Mouse (Mus musculus) lung, adult 2 months (tissue): ENCODE data around the gene Gm33543. TPM values are rescaled to one million over a fixed set of nuclear protein-coding genes. Genes with fewer than 3 reads are reported as not detected.

Source experiments
- DNase-seq: peaks from one replicate; pipeline ENCODE4 v3.0.0; 2022
- H3K4me1 ChIP-seq: fragments of 200-500 bp; 2 replicates; pipeline ENCODE4 v1.6.1; 2011; ENCODE audit warnings: low read length; ENCODE audit not compliant: control insufficient read depth, insufficient read depth
- H3K4me3 ChIP-seq: fragments of 200-500 bp; replicated peaks from 2 replicates; pipeline ENCODE3; 2011; ENCODE audit warnings: low read depth, mild to moderate bottlenecking, control low read depth, low read length; ENCODE audit errors: extremely low read depth
- CTCF ChIP-seq: fragments of 200-500 bp; IDR thresholded peaks from 2 replicates; pipeline ENCODE4 v1.5.1; 2011; ENCODE audit warnings: mild to moderate bottlenecking, low read length, control low read depth; ENCODE audit not compliant: insufficient read depth
- POLR2A ChIP-seq: fragments of 200-500 bp; IDR thresholded peaks from 2 replicates; pipeline ENCODE4 v1.6.1; 2011; ENCODE audit warnings: low read depth, mild to moderate bottlenecking, control low read depth, low read length, borderline replicate concordance; ENCODE audit errors: extremely low read depth
- WGBS: fragments of 180-500 bp; shearing (Covaris S2); methylation state at CpG from one replicate; pipeline ENCODE4 v1.1.7; 2018; 5-methylcytosine and 5-hydroxymethylcytosine counted together
- polyA plus RNA-seq: library from polyadenylated mRNA; depleted of rRNA; stranded (reverse); fragments of >200 nt; gene quantifications from 2 replicates; pipeline ENCODE4 v1.2.3, GENCODE M21; 2012; rRNA removed

Gm33543 gene
- 0.15 TPM in 1 of 2 replicates, not detected in the other for polyA plus RNA-seq

GRCm38 (mm10) chr10:95842789-95843637 lies at the start of gene Gm33543:
Gene Gm33543 (minus strand): TSS chr10:95842930.
- WGBS: 88% methylated on average over 9 of the region's 9 CpGs
- no peak within 1 kb of the TSS for H3K4me3 ChIP-seq
- no peaks in the 10 kb centered on the region for H3K4me1 ChIP-seq
- TF ChIP-seq POLR2A (no peak), CTCF (no peak)
- DNase-seq: no peak

- no peak for TF ChIP-seq POLR2A
- no peak for TF ChIP-seq CTCF
- WGBS: 67% methylated on average over 9 of the region's 9 CpGs
Measured at GRCm38 (mm10) chr10:95892132-95892531, 49.4 kb upstream of the Gm33543 start.

DNA sequence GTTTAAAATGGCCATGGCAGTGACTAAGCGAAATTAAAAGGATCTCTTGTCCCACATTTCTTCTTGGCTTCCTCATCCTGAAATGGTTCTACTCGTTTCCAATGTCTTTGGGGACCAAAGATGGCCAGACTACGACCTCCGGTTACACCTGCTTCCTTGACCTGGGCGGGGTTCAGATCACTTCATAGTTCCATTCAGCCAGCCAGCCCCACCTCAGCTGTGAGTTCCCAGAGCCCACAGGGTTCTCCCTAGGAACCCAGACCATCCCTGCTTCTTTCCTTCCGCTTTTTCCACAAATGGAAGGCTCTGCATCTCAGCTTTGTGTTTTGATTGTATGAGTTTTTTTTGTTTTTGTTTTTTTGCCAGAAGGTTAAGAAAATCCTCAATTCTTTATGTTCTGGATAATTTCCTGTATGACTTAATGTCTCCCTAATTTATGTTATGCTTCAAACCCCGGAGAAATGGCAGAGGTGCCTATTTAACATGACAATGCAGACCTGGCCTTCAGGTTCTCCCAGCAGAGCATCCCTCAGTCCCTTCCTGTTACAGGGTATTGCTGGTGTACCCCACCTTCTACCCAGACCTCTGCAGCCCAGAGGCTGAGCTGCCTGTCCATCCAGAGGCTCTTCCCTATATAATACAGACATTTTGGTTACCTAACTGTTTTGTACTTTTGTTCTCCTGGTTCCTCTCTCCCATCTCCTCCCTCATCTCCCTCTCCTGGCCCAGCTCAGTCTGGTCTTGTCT lies 48.7 kb upstream of the Gm33543 start:
- no peak for TF ChIP-seq CTCF
- no peaks in the 10 kb centered on the region for H3K4me1 ChIP-seq
- H3K4me3 ChIP-seq: no peak overlapping the region
- DNase-seq: no peak
- WGBS: 78% methylated on average over 7 of the region's 7 CpGs

More at GRCm38 (mm10) chr10:95892132-95892531, 49.4 kb upstream of the Gm33543 start:
- no peak for DNase-seq
- H3K4me3 ChIP-seq: no peak overlapping the region
- no peaks in the 10 kb centered on the region for H3K4me1 ChIP-seq

GRCm38 (mm10) chr10:95883761-95884517 lies 41.2 kb upstream of the Gm33543 start:
- Histone ChIP-seq H3K4me1 (no peaks in the 10 kb centered on the region), H3K4me3 (no peak overlapping the region)
- TF ChIP-seq POLR2A (no peak), CTCF (no peak)
- DNase-seq: no peak
- WGBS: 68% methylated on average over 7 of the region's 7 CpGs

GRCm38 (mm10) chr10:95882036-95882435 lies 39.3 kb upstream of the Gm33543 start:
- Histone ChIP-seq H3K4me3 (no peak overlapping the region), H3K4me1 (no peaks in the 10 kb centered on the region)
- DNase-seq: no peak
- WGBS: 33% methylated on average over 9 of the region's 9 CpGs
- no peak for TF ChIP-seq CTCF
- TF ChIP-seq POLR2A: no peak

DNA sequence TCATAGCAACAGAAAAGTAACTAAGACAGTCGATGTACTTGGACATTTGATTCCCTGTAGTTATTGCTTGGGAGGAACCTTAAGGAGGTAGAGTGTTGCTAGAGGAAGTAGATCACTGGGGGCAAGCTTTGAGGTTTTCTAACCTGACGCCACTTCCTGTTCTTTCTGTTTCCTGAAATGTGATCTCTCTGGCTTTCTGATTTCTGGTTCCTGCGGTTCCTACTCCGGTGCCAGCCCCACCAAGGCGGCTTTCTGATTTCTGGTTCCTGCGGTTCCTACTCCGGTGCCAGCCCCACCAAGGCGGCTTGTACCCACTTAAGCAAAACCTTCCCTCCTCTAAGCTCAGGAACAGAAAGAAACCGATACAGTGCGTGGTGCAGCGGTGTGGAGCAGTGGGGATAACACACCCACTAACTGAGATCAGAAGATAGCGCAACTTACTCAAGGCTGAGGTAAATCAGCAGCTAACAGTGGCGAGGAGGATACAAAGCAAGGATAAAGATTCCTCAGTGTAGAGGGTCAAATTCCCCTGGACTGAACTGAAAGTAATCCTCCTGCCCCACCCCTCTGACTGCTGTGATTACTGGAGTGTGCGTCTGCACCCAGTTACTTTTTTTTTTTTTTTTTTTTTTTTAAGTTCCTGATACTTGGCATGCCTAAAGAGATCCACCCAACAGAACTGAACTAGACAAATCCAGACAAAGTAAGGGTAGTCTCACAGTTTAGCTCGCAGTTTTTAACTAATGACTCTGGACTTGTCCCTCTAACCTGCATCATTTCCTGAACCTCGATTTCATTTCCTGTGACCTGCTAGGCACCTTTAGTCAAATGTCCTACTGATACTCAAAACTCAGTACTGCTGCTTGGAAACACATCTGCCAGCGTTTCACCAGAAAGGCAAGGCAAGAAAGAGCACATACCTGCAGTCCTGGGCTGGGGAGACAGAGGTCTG lies 37.5 kb upstream of the Gm33543 start:
- DNase-seq: no peak
- TF ChIP-seq POLR2A (no peak), CTCF (no peak)
- Histone ChIP-seq H3K4me1 (no peaks in the 10 kb centered on the region), H3K4me3 (peak overlapping the region; percentile 58)
- WGBS: 75% methylated on average over 17 of the region's 17 CpGs

DNA sequence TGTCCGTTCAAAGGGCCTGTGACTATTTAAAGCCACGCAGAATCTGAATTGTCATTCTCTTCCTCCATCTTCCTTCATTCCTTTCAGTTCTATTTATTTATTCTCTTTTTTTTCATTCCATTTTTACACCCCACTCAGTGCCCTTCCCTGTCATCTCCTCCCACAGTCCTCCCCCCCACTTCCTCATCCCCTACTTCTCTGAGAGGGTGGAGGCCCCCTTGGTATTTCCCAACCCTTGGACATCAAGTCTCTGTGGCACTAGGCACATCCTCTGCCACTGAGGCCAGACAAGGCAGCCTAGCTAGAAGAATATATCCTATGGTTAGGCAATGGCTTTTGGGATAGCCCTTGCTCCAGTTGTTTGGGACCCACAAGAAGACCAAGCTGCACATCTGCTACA lies 28.1 kb upstream of the Gm33543 start:
- 87% methylated on average over 2 of the region's 2 CpGs for WGBS
- no peak for TF ChIP-seq POLR2A
- TF ChIP-seq CTCF: no peak
- DNase-seq: no peak

DNA sequence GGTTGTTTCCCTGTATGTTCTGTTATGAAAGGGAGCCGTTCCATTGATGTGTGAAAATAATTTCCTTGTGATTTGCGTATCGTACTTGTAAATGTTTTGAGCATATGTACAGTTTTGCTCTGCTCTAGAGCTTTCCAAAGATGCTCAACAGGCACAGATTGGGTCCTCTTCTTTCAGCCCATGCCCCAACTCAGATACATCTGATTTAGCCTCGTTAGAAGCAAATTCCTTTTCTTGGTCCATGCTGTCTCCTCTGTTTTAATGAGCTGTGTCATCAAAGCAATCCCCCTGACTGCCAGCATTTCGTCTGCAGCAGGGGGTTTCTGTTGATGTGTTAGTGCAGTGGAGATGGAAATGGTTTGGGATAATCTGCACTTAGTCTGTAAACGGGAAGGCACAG lies 25.6 kb upstream of the Gm33543 start:
- DNase-seq: no peak
- no peak overlapping the region for H3K4me3 ChIP-seq
- H3K4me1 ChIP-seq: no peaks in the 10 kb centered on the region
- TF ChIP-seq POLR2A (no peak), CTCF (no peak)
- WGBS: 78% methylated on average over 6 of the region's 6 CpGs

More for the DNA sequence above, 28.1 kb upstream of the Gm33543 start:
- no peak overlapping the region for H3K4me3 ChIP-seq
- no peaks in the 10 kb centered on the region for H3K4me1 ChIP-seq
